Mouse (Mus musculus) ovary, postnatal 14 days (tissue): ENCODE results near the gene Ccnb1ip1.

ENCODE experiments used
- DNase-seq: peaks from one replicate; pipeline ENCODE4 v3.0.0; 2022; ENCODE audit warnings: low spot score

The Ccnb1ip1 gene

DNA sequence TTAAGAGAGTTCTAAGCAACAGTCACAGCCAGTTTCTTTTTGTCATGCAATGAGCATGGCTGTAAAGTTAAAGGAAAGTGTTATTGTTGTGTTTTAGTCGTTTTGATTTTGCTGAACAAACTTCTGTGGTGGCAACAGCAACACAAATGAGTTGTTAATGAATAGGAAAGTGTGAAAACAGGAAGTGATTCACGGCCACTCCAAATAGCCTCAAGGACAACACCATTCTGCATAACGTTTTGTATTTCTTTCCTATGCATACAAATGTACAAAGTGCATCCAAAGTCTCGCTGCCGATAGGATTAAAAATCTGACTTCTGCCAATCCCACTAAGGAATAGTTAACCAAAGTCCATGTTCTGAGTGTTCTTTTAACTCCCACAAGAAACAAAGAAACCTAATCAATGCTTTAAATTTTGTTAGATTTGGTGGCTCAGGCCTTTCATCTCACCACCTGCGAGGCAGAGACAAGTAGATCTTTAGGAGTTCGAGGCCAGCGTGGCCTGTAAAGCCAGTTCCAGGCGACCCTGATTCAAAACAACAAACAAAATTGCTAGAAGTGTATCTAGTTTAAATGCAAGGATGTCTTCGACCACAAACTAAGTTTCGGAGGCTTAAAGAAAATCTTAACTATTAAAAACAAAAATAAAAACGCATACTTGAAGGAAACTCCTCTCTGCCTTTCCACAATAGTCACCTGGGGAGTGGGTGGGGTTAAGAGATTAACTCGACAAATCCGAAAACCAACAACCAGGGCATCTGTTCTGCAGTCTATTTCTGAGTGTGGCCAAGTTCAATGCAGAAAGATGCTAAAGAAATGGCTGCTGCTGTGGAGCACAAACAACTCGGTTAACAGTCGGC lies 22.9 kb downstream of the Ccnb1ip1 start:
- DNase-seq, result no peak

- DNase-seq, result no peak
Observed at GRCm38 (mm10) chr14:50782166-50782565, 25.4 kb downstream of the Ccnb1ip1 start.

GRCm38 (mm10) chr14:50771342-50771741 lies 36.2 kb downstream of the Ccnb1ip1 start:
- DNase-seq, result no peak

DNA sequence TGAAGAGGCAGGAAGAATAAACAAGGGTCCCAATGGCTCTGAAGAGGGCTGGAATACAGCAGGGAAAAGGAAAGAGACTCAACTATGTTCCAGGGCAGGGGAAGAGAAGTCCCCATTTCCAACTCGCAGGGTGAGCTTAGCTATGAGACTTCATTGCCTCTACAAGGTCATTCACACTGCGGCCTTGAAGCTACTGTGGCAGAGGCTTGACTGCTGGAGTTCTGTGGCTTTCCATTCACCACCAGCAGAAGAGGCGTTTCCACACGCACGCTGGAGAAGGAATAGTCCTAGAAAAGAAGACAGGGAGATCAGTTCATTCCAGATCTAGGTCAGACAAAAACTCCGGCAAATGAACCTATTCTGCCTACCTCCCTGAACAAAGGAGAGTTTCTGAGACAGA lies 41.8 kb downstream of the Ccnb1ip1 start:
- no peak for DNase-seq

- no peak for DNase-seq
Observed at GRCm38 (mm10) chr14:50758416-50759085, 49.0 kb downstream of the Ccnb1ip1 start.

GRCm38 (mm10) chr14:50744994-50745393 lies 62.5 kb downstream of the Ccnb1ip1 start, which contains the start of gene Olfr749:
Gene Olfr749, minus strand, starts transcription at chr14:50745094.
- no peak for DNase-seq

DNA sequence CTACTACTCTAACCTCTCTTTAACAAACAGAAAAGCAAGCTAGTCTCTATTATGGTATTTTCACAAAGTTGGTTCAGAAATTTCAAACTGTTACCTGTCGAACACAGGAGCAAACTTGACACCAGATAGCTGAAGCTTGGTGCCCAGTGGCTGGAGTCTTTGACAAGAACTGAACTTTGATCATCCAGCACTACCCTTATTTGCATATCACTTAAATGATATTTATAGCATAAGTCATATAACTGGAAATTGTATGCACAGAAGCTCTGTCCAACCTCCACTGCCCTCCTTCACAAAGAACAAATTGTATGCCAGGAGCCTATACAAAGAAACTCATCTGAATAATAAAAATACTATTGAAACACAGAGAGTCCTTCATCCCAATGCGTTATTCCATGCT lies 65.9 kb downstream of the Ccnb1ip1 start:
- no peak for DNase-seq

- no peak for DNase-seq
Observed at GRCm38 (mm10) chr14:50740334-50740733, 67.2 kb downstream of the Ccnb1ip1 start.
